Mouse (Mus musculus) cortical plate, adult 2 months (tissue): ENCODE data around the gene Ubl7.

Experiments
- CTCF ChIP-seq: fragments of 200-500 bp; IDR thresholded peaks from 2 replicates; pipeline ENCODE4 v1.5.1; 2011; ENCODE audit warnings: mild to moderate bottlenecking, control low read depth, low read length; ENCODE audit not compliant: insufficient read depth; ENCODE audit errors: extremely low read depth
- POLR2A ChIP-seq: fragments of 200-500 bp; IDR thresholded peaks from 2 replicates; pipeline ENCODE4 v1.6.1; 2011; ENCODE audit warnings: mild to moderate bottlenecking, low read length, control low read depth; ENCODE audit not compliant: insufficient read depth; ENCODE audit errors: extremely low read depth

DNA sequence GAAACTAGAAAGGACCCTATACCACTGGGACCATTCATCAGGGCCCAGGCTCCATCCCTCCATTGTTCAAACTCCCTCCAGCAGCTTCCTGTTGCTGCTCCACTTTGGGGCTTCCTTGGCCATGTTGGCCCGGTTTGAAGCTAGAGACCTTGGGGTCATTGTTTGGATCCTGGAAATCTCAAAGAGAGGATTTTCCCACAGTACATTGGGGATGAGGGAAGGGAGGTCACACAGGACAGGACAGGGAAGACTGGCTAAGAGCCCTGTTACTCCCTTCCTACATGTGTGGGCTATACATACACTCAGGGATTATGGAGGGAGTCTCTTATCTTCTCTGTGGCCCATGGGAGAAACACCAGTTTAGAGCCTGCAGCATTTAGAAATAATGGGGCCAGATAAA, 47.8 kb downstream of the Ubl7 start:
- TF ChIP-seq POLR2A (no peak), CTCF (no peak)
